Mouse (Mus musculus): ENCODE measurements around the gene Arhgap18.
A peak's percentile ranks its signal among the peaks of the same experiment; 100 is the strongest.

The Arhgap18 gene

GRCm38 (mm10) chr10:26828412-26829137 is 75.4 kb downstream of the Arhgap18 start:
- DNase-seq (ENCODE audit: inconsistent ontology term) = peak; percentile 68

- no peak for DNase-seq (ENCODE audit: inconsistent ontology term)
Observed at GRCm38 (mm10) chr10:26832068-26832467, 78.8 kb downstream of the Arhgap18 start.

- DNase-seq (ENCODE audit: inconsistent ontology term) = no peak
Observed at GRCm38 (mm10) chr10:26832669-26833249, 79.5 kb downstream of the Arhgap18 start.

- no peak for DNase-seq (ENCODE audit: inconsistent ontology term)
Observed at GRCm38 (mm10) chr10:26833393-26833792, 80.2 kb downstream of the Arhgap18 start.

- DNase-seq (ENCODE audit: inconsistent ontology term) = no peak
Observed at GRCm38 (mm10) chr10:26849311-26849710, 96.1 kb downstream of the Arhgap18 start.

- DNase-seq (ENCODE audit: inconsistent ontology term) = no peak
Observed at GRCm38 (mm10) chr10:26849854-26850253, 96.6 kb downstream of the Arhgap18 start.

GRCm38 (mm10) chr10:26854556-26855100 is 101.4 kb downstream of the Arhgap18 start:
- peak; percentile 77 for DNase-seq (ENCODE audit: inconsistent ontology term)

GRCm38 (mm10) chr10:26855851-26856535 is 102.8 kb downstream of the Arhgap18 start:
- peak; percentile 48 for DNase-seq (ENCODE audit: inconsistent ontology term)

GRCm38 (mm10) chr10:26857583-26857982 is 104.4 kb downstream of the Arhgap18 start:
- no peak for DNase-seq (ENCODE audit: inconsistent ontology term)

- no peak for DNase-seq (ENCODE audit: inconsistent ontology term)
Observed at GRCm38 (mm10) chr10:26858537-26858936, 105.3 kb downstream of the Arhgap18 start.

- DNase-seq (ENCODE audit: inconsistent ontology term) = no peak
Observed at GRCm38 (mm10) chr10:26861231-26861630, 108.0 kb downstream of the Arhgap18 start.

GRCm38 (mm10) chr10:26862207-26862606 is 109.0 kb downstream of the Arhgap18 start:
- DNase-seq (ENCODE audit: inconsistent ontology term) = no peak

- no peak for DNase-seq (ENCODE audit: inconsistent ontology term)
Observed at GRCm38 (mm10) chr10:26863982-26864381, 110.8 kb downstream of the Arhgap18 start.

GRCm38 (mm10) chr10:26870802-26871201 is 117.6 kb downstream of the Arhgap18 start:
- DNase-seq (ENCODE audit: inconsistent ontology term) = no peak

GRCm38 (mm10) chr10:26877309-26877708 is 124.1 kb downstream of the Arhgap18 start:
- DNase-seq (ENCODE audit: inconsistent ontology term) = no peak

GRCm38 (mm10) chr10:26878924-26879600 is 125.8 kb downstream of the Arhgap18 start:
- no peak for DNase-seq (ENCODE audit: inconsistent ontology term)

- no peak for DNase-seq (ENCODE audit: inconsistent ontology term)
Observed at GRCm38 (mm10) chr10:26884949-26885348, 131.7 kb downstream of the Arhgap18 start.

GRCm38 (mm10) chr10:26889226-26889625 is 136.0 kb downstream of the Arhgap18 start:
- no peak for DNase-seq (ENCODE audit: inconsistent ontology term)

GRCm38 (mm10) chr10:26889754-26890153 is 136.5 kb downstream of the Arhgap18 start:
- DNase-seq (ENCODE audit: inconsistent ontology term) = no peak

- DNase-seq (ENCODE audit: inconsistent ontology term) = peak; percentile 62
Observed at GRCm38 (mm10) chr10:26890269-26890955, 137.2 kb downstream of the Arhgap18 start.

- peak; percentile 87 for DNase-seq (ENCODE audit: inconsistent ontology term)
Observed at GRCm38 (mm10) chr10:26893091-26893490, 139.9 kb downstream of the Arhgap18 start.
